Mouse (Mus musculus): ENCODE data around the gene Ppip5k2. TPM values are rescaled to one million over a fixed set of nuclear protein-coding genes. Genes with fewer than 3 reads are reported as not detected.

Gene Ppip5k2
- total RNA-seq, 2 experiments from 2014 or later = 64.3 to 69.5 TPM

DNA sequence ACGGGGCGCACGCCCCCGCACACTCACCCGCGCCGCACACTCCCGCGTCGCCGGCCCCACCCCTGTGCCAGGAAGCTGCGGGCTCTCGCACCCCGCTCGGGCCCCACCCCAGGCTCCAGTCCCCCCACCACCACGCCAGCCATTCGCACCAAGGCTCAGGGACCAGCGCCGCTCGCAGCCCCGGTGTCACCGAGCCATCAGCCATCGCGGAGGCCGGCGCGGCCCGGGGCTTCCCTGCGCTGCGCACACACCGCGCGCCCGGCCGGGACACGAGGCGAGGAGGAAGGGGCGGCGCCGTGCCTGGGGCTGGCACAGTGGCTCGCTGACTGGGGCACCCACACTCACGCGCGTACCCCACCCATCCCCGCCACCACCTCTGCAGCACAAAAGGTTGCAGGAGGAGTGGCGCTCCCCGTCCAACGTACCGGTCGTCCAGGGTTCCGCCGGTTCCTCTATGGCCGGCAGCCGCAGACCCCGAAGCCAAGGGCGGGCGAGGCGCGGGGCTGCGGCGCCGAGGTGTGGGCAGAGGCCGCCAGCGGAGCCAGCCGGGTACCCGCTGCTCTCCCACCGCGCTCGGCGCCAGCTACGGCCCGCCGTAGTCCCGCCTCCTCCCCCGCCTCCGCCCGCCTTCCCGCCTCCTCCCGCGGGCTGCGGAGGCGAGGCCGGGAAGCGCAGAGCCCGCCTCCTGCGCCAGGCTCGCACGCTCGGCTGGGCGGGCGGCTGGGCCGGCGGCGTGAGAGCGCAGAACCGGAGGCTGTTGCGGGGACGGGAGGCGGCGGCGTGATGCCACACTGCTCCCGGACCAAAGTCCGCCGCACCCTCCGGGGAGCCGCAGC lies 108.6 kb downstream of the Ppip5k2 start, which contains the start of gene D1Ertd622e:
Gene D1Ertd622e (minus strand): TSS at position 669 of the 836 bp plus-strand sequence.
- peak; percentile 51 for ATAC-seq (replicated peaks; ENCODE audit: poor library complexity)

DNA sequence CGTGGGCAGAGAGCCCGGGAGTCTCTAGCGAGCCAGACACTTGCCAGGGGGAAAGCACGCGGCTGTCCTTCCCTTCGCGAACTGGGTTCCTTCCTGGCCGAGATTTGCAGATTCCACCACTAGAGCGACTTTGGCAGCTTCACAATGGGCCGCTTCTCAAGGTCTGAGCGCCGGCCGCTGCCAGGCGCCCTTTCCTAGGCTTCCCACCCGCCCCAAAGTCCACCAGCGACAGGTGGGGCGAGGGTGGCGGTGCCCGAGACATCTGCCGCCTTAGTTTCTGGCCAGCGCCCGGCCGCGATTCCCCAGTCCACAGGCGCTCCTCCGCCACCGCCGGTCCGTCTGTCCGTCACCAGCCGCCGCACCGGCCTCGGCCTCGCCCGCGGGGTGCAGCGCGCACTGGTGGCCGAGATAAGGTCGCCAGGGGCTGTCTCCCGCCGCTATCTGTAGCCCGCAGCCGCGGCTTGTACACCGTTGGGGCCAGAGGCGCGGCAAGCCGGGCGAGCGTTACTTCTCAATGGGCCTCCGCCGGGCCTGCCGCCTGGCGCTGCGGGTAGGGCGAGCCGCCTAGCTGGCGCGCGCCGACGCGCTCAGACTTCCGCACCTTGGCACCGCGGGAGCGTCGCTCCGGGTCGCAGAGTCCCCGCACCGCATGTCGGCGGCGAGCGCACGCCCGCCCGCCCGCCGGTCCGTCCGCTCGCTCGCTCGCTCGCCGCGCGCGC lies 109.4 kb downstream of the Ppip5k2 start:
- peak; percentile 52 for ATAC-seq (replicated peaks; ENCODE audit: poor library complexity)

GRCm38 (mm10) chr1:97659405-97659804 lies 110.8 kb downstream of the Ppip5k2 start:
- peak; percentile 47 for ATAC-seq (replicated peaks; ENCODE audit: poor library complexity)

- ATAC-seq (replicated peaks; ENCODE audit: poor library complexity) = no peak
Observed at GRCm38 (mm10) chr1:97657786-97658185, 112.4 kb downstream of the Ppip5k2 start.

GRCm38 (mm10) chr1:97657201-97657600 lies 113.0 kb downstream of the Ppip5k2 start:
- no peak for ATAC-seq (replicated peaks; ENCODE audit: poor library complexity)

Other genes starting within 250 kb of the Ppip5k2 start
- 33.0 and 35.2 TPM in 2 replicates for gene D1Ertd622e, start 108.3 kb downstream of the Ppip5k2 start, total RNA-seq (2015)
- 40.5 and 40.9 TPM in 2 replicates for gene D1Ertd622e, start 108.3 kb downstream of the Ppip5k2 start, total RNA-seq (2017)
- 26.4 and 32.0 TPM in 2 replicates for gene Gin1, start 239 bp downstream of the Ppip5k2 start, total RNA-seq (2015)
- gene Gin1, start 239 bp downstream of the Ppip5k2 start, total RNA-seq (2017) = 14.0 and 19.3 TPM in 2 replicates